Mouse (Mus musculus) ES-E14 (cell line): Measurements from ENCODE around the gene Pde9a. TPM values are rescaled to one million over a fixed set of nuclear protein-coding genes. Genes with fewer than 3 reads are reported as not detected.

Experiments used
- DNase-seq: peaks from one replicate; pipeline ENCODE4 v3.0.0-alpha.2; 2013; ENCODE audit warnings: low read depth, low spot score
- H3K27ac ChIP-seq: 2 replicates; pipeline ENCODE4 v1.5.1; 2012; ENCODE audit warnings: low read depth, mild to moderate bottlenecking, low read length, moderate library complexity, mixed read lengths; ENCODE audit not compliant: poor library complexity, insufficient read depth, severe bottlenecking
- H3K36me3 ChIP-seq: 2 replicates; pipeline ENCODE4 v1.6.1; 2012; ENCODE audit warnings: mild to moderate bottlenecking, low read length, moderate library complexity, mixed read lengths; ENCODE audit not compliant: control insufficient read depth, poor library complexity, insufficient read depth, severe bottlenecking
- H3K4me1 ChIP-seq, 2 experiments: fragments of 150-350 bp in 1 of 2; sonication (generic) in 1 of 2; 2 replicates each; pipeline ENCODE4 v1.6.1; 2012; ENCODE audit warnings: low read length in 2 of 2, mild to moderate bottlenecking in 1 of 2, mixed read lengths in 1 of 2; ENCODE audit not compliant: control insufficient read depth in 2 of 2, insufficient read depth in 2 of 2, poor library complexity in 1 of 2
- H3K4me3 ChIP-seq, 2 experiments: fragments of 150-350 bp in 1 of 2; sonication (generic) in 1 of 2; 2 replicates each; pipeline ENCODE4 v1.5.1; 2012; ENCODE audit warnings: low read length in 2 of 2, low read depth in 1 of 2, mild to moderate bottlenecking in 1 of 2, mixed read lengths in 1 of 2; ENCODE audit not compliant: insufficient read depth in 1 of 2, poor library complexity in 1 of 2, severe bottlenecking in 1 of 2
- H3K9ac ChIP-seq: 2 replicates; pipeline ENCODE4 v1.6.1; 2012; ENCODE audit warnings: low read depth, mild to moderate bottlenecking, low read length, mixed read lengths; ENCODE audit not compliant: poor library complexity, insufficient read depth, severe bottlenecking
- H3K9me3 ChIP-seq: fragments of 150-350 bp; sonication (generic); 2 replicates; pipeline ENCODE4 v1.6.1; 2012; ENCODE audit warnings: low read depth, mild to moderate bottlenecking, low read length; ENCODE audit not compliant: control insufficient read depth, insufficient read depth
- CHD2 ChIP-seq: IDR thresholded peaks from 2 replicates; pipeline ENCODE4 v1.6.1; 2014; ENCODE audit warnings: mild to moderate bottlenecking, low read depth, low read length, inconsistent platforms
- HCFC1 ChIP-seq: IDR thresholded peaks from 2 replicates; pipeline ENCODE4 v1.6.1; 2012; ENCODE audit warnings: low read length, inconsistent platforms, borderline replicate concordance; ENCODE audit not compliant: insufficient read depth
- MAFK ChIP-seq: IDR thresholded peaks from 2 replicates; pipeline ENCODE4 v1.6.1; 2014; ENCODE audit warnings: mild to moderate bottlenecking, low read depth, low read length, inconsistent platforms; ENCODE audit not compliant: insufficient read depth
- ZC3H11A ChIP-seq: IDR thresholded peaks from 2 replicates; pipeline ENCODE4 v1.6.1; 2012; ENCODE audit warnings: low read depth, mild to moderate bottlenecking, inconsistent platforms, low read length, borderline replicate concordance
- ZNF384 ChIP-seq: IDR thresholded peaks from 2 replicates; pipeline ENCODE4 v1.6.1; 2012; ENCODE audit warnings: low read depth, low read length, inconsistent platforms
- in situ Hi-C, 2 experiments: fragments of 600-800 bp; cut with MboI; formaldehyde crosslinking; loops; one replicate each; pipeline ENCODE4 v1.15.1; 2025; ENCODE audit warnings: low sequenced_read_pairs in 2 of 2, inconsistent platforms in 1 of 2; ENCODE audit not compliant: unreplicated experiment in 2 of 2
- total RNA-seq: library from RNA; depleted of rRNA; stranded (reverse); fragments of 300-350 nt; gene quantifications from 2 replicates; pipeline ENCODE4 v1.2.3, GENCODE M21; 2012

Gene Pde9a
- total RNA-seq, 1 experiment = 3.9 TPM

DNA sequence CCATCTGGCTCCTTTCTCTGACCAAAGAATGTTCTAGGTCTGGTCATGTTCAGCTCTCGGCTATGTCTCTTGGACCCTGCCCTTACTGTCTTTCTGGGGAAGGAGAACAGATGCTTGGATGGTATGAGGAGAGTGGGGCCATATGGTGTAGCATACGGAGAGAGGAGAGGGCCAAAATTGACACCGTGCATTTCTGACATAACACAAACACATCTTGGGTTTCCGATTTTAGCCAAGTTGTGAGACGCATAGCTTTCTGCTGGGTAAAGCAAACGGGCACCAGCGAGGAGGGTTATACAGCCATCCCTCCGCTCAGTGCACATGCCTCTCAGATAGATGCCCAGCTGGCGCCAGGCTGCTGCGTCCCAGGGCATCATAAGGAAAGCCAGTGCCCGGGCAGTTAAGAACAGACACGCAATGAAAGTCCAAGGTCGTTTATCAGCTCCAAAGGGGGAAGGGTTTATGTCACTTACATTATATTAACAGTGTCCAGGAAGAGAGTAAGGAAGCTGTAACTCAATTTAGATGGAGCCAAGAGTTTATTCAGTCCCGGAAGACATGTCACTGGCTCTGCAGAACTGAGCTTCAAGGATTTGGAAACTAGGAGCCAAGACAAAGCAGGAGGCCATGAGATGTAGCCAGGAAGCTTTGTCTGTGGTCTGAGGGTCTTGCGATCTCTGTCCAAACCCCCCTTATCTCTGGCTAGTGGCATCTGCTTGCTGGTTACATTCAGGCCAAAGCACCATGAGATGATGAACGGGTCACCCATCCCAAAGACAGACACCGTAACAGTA, 33.0 kb downstream of the Pde9a start:
- Histone ChIP-seq H3K4me3 (no peak overlapping the region), H3K4me1 (peaks cover 3 to 30% of the 10 kb centered on the region in 2 experiments; a peak in 3 of 4 replicates)
- in situ Hi-C loops = no loop called here

DNA sequence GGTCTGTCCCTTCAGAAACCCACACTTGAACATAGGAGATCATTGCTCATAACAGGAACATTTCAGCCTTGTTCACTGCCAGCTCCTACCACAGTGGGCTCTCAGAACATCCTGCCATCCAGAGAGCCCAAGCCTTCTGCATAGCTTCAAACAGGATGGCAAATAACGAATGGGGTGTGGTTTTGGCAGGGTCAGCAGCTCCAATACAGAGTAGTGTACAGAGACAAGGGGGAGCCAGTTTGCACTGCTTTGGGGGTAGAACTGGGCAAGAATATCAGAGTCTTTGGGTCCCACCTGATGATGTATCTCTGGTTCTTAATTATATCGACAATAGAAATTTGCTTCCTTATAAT, 33.6 kb downstream of the Pde9a start:
- in situ Hi-C loops = no loop called here
- peaks cover 3 to 36% of the 10 kb centered on the region in 2 experiments; a peak in 3 of 4 replicates for H3K4me1 ChIP-seq
- no peak for DNase-seq
- H3K9me3 ChIP-seq = no peaks in the 10 kb centered on the region
- no peak overlapping the region for H3K4me3 ChIP-seq
- no peak overlapping the region for H3K9ac ChIP-seq
- no peak for TF ChIP-seq ZNF384
- no peak for TF ChIP-seq ZC3H11A
- TF ChIP-seq CHD2 = no peak
- H3K27ac ChIP-seq = no peak overlapping the region
- peaks cover 7% of the 10 kb centered on the region; the same call in 1 of the 2 replicates for H3K36me3 ChIP-seq

More for the DNA sequence above, 33.0 kb downstream of the Pde9a start:
- no peak overlapping the region for H3K9ac ChIP-seq
- DNase-seq = no peak
- H3K27ac ChIP-seq = no peak overlapping the region
- no peak for TF ChIP-seq ZNF384
- TF ChIP-seq HCFC1 = no peak
- TF ChIP-seq MAFK = no peak
- H3K36me3 ChIP-seq = peaks cover 7% of the 10 kb centered on the region; the same call in 1 of the 2 replicates
- H3K9me3 ChIP-seq = no peaks in the 10 kb centered on the region

DNA sequence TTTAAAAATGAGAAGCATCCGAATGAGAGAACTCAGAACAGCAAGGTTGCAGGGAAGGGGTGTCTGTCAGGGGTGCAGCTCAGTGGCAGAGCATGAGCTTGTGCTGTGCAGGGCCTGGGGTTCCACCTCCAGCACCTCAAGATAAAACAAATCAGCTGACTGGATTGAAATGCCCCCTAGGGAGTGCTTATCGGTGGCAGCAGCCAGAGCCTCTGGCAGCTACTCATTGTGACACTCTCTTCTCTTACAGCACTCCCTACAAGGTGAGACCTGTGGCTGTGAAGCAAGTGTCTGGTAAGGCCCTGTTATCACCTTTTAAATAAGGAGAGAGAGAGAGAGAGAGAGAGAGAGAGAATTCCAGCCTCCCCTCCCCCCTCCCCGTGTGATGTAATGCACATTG, 34.0 kb downstream of the Pde9a start:
- no peak overlapping the region for H3K9ac ChIP-seq
- H3K27ac ChIP-seq = no peak overlapping the region
- H3K4me1 ChIP-seq = peaks cover 3 to 37% of the 10 kb centered on the region in 2 experiments; a peak in 3 of 4 replicates
- no peak for DNase-seq
- in situ Hi-C loops = no loop called here
- H3K4me3 ChIP-seq = no peak overlapping the region
- peaks cover 7% of the 10 kb centered on the region; the same call in 1 of the 2 replicates for H3K36me3 ChIP-seq
- H3K9me3 ChIP-seq = no peaks in the 10 kb centered on the region
- TF ChIP-seq ZNF384 (no peak), MAFK (no peak), CHD2 (no peak), ZC3H11A (no peak), HCFC1 (no peak)

DNA sequence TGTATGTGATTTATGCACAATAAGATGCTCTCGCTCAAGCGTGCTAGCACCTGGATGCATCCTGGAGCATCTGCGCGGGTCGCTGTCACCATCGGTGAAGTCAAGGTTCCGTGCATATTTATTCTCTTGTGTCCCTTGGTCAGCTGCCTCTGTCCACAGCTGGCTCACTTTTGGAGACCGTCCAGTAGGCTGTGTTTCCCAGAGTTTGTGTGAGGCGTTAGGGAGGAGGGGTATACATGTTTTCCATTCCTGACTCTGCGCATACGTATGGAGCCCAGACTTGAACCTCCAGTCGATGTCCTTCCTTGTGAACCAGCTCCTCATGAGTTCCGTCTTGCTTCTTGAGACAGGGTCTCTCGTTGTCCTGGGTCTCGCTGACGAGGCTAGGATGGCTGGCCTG, 34.6 kb downstream of the Pde9a start:
- DNase-seq = no peak
- Histone ChIP-seq H3K4me3 (no peak overlapping the region), H3K9me3 (no peaks in the 10 kb centered on the region), H3K36me3 (peaks cover 7% of the 10 kb centered on the region; the same call in 1 of the 2 replicates), H3K9ac (no peak overlapping the region), H3K4me1 (peaks cover 3 to 41% of the 10 kb centered on the region in 2 experiments; a peak in 3 of 4 replicates), H3K27ac (no peak overlapping the region)
- no peak for TF ChIP-seq ZNF384
- TF ChIP-seq CHD2 = no peak
- TF ChIP-seq ZC3H11A = no peak
- no peak for TF ChIP-seq HCFC1
- no peak for TF ChIP-seq MAFK
- in situ Hi-C loops = no loop called here

DNA sequence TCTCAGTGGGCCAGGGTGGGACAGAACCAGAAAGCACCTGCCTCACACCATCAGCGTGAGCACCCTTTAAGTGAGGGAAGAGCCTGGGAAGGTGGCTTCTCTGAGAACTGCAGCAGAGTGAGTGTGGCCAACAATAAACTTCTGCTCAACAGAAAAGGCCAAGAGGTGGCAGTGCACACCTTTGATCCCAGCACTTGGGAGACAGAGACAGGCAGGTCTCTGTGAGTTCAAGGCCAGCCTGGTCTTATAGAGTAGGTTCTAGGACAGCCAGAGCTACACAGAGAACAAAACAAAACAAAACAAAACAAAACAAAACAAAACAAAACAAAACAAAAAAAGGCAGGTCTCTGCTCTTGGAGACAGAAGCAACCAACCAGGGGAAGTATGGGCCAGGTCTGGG, 36.4 kb downstream of the Pde9a start:
- no peak for TF ChIP-seq MAFK
- in situ Hi-C loops = no loop called here
- H3K9ac ChIP-seq = no peak overlapping the region
- no peaks in the 10 kb centered on the region for H3K9me3 ChIP-seq
- H3K4me3 ChIP-seq = no peak overlapping the region
- no peaks in the 10 kb centered on the region for H3K36me3 ChIP-seq
- peak overlapping the region; percentile 59 for H3K27ac ChIP-seq
- peaks cover 3 to 51% of the 10 kb centered on the region in 2 experiments; a peak in 3 of 4 replicates for H3K4me1 ChIP-seq
- no peak for DNase-seq
